Mouse (Mus musculus): Measurements from ENCODE around the gene Srgap2.
A peak's percentile ranks its signal among the peaks of the same experiment; 100 is the strongest.
"Not testable (repeated sequence)": the region's sequence is repeated elsewhere in the genome, so short reads cannot be mapped to it uniquely, and the experiment has no call there.

The Srgap2 gene

DNA sequence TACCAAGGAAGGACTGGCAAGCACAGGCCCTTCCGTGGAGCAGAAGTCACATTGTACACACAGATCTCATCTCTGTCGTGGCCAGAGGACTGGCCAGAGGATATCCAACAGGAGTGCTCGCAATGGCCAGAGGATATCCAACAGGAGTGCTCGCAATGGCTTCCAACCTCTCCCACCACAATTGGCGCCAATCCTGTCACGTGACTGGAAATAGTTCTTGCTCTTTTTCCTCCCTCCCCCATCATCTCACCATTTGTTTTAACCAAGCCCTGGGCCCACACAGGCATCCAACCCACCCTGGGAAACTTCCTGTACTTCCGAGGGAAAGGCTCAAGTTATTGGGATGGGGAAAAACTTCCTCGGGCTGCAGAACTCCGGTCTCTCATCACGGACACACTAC lies 258.4 kb downstream of the Srgap2 start:
- ATAC-seq (ENCODE audit: insufficient number of reproducible peaks, low FRiP score, low TSS enrichment) = no peak

DNA sequence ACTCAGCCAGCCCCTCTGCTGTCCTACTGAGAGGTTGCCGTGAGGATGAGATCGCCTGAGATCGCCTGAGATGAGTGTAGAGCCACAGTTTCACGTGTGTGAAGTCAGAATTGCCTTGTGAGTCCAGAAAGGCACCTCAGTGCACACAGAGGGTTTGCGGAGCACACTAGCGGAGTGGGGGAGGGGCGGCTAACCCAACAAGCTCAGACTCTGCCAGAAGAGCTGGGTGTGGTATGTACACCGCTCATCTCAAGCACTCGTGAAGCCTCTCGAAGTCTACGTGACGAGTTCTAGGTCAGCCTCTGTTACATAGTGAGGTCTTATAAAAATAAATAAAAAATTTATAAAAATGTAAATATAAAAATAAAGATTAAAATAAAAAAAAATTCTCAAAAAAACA lies 263.2 kb downstream of the Srgap2 start:
- ATAC-seq (ENCODE audit: insufficient number of reproducible peaks, low FRiP score, low TSS enrichment) = no peak

DNA sequence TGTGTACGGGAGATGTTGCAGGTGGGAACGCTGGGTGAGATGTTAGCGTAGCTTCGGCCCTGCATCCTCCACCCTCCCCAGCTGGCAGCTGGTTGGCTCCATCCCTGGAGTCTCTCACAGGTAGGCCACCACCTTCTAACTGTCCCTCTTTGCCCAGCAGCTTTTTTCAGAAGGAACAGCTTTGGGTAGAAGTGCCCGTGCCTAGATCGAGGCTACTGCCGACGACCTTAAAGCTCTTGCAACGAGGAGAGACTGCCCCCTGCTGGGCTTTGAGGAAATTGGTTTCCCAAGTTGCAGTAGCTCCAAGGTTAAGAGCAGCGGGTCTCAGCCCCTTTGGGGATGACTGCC lies 266.9 kb downstream of the Srgap2 start:
- ATAC-seq (ENCODE audit: insufficient number of reproducible peaks, low FRiP score, low TSS enrichment) = 0 out of 2 replicates have a peak, but pooled peaks have one; percentile 32

DNA sequence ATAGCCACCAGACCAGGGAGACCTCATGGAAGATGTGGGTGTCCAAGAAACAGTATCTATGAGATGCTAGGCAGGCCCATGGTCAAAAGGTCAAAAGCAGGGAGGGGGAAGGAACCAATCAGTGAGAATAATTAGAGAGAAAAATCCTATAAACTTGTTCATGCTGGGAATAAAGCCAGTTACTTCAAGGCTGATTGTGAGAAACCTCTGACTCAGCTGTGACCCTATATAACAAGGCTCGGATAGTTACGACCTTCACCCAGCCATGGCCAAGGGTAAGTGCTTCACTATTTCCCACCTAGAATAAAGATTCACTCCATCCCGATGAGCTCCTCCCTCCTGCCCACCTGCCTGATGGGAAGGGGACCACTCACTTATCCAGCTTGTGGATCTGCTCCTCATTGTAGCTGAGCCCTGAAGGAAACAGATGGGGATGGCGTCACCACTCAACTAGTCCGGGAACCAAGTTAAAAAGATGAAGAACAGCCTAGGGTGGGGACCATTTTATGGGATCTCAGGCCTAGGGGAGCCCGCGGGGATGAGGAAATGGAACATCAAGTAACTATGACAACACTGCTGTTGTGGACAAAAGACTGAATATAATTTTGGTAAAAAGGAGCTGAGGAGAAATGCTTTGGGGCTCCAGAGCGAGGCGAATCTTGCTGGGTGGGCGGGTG lies 267.4 kb downstream of the Srgap2 start:
- no peak for ATAC-seq (ENCODE audit: insufficient number of reproducible peaks, low FRiP score, low TSS enrichment)

DNA sequence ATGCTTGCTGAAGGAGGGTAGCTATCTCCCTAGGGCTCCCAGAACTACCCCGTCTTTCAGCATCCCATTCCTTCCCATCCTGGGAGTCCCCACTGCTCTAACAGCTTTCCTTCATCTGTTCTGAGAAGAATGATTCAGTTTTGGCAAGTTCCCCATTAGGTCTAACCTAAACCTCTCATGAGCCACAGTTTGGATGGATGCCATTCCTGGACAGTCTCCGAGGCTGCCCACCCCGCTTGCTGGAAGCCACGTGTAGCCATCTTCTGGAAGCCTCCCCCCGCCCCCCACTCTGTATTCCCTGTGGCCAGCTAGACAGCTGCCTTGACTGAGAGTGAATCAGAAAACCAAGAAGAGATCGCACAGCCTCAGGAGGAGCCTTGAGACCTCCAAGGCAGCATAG lies 269.9 kb downstream of the Srgap2 start:
- no peak for ATAC-seq (ENCODE audit: insufficient number of reproducible peaks, low FRiP score, low TSS enrichment)

DNA sequence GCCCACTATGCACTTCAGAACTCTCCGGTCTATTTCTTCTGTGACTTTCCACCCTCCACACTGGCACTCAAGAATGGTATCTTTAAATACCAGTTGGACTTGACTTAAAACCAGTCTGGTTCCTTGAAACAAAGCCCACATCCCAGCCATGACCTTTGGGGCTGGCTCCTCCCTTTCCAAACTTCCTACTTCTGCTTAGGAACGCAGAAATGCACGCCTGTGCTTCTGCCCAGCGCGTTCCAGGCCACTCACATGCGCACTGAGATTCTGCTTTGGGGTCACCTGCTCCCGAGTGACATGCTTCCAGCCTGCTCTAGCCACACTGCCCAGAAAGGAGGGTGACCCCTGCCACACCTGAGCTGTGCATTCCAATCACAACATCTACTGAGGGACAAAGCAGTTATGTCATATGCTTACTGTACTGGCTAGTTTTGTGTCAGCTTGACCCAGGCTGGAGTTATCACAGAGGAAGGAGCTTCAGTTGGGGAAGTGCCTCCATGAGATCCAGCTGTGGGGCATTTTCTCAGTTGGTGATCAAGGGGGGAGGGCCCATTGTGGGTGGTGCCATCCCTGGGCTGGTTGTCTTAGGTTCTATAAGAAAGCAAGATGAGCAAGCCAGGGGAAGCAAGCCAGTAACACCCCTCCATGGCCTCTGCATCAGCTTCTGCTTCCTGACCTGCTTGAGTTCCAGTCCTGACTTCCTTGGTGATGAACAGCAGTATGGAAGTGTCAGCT lies 274.5 kb downstream of the Srgap2 start:
- ATAC-seq (ENCODE audit: insufficient number of reproducible peaks, low FRiP score, low TSS enrichment) = not testable (repeated sequence)

DNA sequence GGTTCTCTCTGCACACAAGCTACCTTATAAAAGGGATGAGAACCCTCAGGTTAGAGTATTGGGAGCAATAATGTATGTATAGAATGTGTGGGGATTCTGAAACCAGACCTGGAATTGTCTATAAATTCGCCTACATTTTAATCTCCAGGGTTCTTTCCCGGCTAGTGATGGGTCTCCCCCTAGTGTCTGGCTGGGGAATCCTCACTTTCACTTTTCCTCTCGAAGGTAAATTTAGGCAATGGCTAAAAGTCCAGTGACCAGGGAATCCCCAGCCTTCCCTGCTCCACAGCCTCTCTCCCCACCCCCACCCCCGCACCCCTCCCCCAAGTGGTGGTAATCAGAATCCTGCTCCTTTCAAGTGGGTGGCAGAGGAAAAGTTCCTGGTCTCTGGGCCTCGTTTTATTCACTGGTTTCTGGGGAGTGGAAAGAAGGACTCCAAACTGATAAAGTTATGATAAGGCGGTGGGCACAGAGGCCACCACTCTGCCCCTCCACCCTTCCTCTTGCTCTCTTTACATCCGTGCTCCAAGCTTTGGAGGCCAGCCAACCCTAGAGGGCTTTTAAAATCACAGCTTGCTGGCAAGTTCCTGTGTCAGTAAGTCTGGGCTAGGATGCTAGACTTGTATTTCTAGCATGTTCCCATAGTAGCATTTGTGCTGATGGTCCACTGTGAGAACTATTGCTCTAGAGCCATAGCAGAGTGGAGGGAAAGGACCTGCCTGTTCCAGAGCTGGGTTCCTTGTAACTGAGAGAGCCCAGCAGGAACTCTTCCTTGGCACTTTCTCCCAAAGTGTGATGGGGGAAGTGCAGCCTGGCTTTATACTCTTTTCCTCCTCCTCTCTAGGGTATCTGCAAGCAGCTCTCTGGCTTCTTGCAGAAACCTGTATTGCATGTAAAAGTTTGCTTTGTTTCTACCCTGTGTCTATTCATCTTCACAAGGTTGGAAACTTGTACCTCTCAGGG lies 280.4 kb downstream of the Srgap2 start:
- no peak for ATAC-seq (ENCODE audit: insufficient number of reproducible peaks, low FRiP score, low TSS enrichment)

DNA sequence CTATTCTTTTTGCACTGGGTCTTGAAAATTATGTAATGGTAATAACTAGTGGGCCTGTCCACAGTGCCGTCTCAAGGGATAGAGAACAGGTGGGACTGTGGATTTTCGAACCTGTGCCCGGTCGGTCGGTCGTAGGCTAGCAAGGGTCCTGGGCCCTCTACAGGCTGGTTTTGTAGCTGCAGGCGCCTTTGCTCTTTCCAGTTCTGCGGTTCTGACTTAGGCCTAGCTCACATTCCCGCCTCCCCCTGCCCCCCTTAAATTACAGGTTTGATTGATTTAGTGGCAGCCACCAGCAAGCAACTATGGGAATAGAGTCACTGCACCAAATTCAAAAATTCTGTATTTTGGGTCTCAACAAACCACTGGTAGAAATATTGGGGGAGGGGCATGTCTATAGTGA lies 281.2 kb downstream of the Srgap2 start:
- ATAC-seq (ENCODE audit: insufficient number of reproducible peaks, low FRiP score, low TSS enrichment) = 0 out of 2 replicates have a peak, but pooled peaks have one; percentile 1

DNA sequence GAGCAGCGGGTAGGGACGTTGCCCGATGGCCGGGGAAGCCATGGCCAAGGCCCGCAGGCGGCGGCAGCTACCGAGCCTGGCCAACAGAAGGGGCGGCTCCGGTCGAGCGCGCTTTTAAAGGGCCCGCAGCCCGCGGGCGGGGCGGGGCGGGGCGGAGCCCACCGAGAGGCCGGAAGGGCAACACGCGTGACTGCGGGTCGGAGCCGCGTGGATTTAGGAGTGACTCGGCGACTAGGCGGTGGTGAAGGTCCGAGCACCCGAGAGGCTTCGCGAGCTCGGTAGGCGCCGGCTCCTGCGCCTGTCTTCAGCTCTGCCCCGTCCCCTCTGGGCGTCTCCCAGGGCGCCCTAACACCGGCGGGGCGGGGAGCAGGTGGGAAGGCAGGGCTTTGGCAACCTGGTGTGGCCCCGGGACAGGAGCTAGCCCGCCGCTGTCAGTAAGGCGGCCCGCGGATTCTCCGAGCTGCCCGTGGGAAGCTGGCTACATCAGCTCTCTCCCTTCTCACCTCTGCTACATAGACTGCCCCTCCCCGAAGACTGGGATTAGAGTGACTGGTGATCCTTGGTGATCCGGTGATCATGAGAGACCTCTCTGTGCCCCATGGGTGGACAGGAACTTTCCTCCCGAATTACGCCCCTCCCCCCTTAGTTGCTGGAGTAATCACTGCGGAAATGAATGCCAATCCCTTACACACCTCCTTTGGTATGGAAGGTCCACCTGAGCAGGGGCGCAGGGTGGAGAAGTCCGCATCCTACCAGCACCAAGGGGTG lies 281.9 kb downstream of the Srgap2 start, which contains the start of gene Rassf5:
Gene Rassf5, minus strand, starts transcription at position 170 of the 768 bp plus-strand sequence.
- peak; percentile 68 for ATAC-seq (ENCODE audit: insufficient number of reproducible peaks, low FRiP score, low TSS enrichment)

DNA sequence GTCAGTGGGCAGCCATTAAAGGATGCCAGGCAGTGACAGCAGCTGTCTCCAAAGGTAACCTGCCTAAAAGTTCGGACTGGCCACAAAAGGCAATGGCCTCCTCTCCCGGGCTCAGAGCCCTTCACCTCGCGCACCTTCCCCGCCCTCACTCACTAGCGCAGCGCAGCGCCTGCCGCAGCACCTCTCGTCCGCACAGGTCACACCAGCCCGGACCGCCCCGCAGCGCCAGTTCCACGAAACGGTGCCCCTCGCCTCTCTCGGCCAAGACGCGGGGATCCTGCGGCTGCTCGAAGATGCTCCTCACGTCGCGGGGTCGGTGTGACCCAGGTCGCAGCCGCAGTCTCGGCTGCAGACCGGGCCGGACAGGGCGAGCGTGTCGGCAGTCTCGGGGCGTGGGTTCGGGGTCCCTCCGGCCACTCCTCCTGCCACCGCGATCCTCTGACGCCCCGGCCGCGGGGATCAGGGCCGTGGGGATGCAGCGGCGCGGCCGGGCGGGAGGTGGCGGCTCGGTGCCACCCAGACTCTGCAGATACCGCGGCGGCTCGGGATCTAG lies 282.5 kb downstream of the Srgap2 start:
- peak; percentile 40; the same call in 1 of the 2 replicates for ATAC-seq (ENCODE audit: insufficient number of reproducible peaks, low FRiP score, low TSS enrichment)

DNA sequence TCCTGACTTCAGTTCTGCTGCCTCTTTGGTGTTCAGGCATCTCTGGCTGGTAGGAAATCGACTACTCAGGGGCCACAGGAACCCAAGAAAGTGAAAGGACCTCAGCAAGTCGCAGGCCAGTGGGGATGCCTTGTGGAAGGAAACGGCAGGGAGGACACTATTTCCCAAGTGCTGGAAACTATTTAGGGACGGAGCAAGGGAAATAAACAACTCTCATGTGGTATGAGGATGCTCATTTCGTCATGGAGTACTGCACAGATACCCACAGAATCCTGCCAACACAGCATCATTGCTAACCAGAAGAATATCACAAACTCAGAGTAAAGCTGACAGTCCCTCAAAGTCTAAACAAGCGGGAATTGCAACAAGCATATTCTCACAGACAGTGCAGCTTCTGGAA lies 284.2 kb downstream of the Srgap2 start:
- no peak for ATAC-seq (ENCODE audit: insufficient number of reproducible peaks, low FRiP score, low TSS enrichment)

DNA sequence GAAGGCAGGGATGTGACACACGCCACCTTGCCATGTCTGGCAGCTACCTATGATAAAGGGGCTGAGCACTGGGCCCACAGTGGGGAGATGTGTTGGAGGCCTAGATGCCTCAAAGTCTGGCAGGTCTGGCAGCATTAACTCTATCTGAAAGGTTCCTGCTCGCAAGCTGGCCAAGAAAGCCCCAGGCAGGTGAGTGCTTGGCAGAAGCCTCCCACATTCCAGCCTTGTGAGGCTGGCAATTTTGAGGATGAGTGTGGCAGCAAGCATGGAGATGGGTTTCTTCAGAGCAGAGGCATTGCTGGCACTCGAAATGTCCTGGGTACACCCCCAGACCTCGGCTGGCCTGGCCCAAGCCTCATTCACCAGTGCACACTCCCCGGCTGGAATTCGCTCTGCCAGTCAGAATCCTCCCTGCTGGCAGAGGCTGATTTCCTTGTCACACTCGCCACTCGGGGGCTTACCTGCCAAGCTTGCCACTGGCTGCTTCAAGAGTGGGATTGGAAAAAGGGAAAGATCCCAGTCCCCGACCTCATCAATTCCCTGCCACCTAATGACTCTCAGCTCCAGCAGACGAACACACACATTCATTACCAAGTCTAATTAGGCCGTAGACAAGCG lies 287.5 kb downstream of the Srgap2 start:
- ATAC-seq (ENCODE audit: insufficient number of reproducible peaks, low FRiP score, low TSS enrichment) = peak; percentile 38

DNA sequence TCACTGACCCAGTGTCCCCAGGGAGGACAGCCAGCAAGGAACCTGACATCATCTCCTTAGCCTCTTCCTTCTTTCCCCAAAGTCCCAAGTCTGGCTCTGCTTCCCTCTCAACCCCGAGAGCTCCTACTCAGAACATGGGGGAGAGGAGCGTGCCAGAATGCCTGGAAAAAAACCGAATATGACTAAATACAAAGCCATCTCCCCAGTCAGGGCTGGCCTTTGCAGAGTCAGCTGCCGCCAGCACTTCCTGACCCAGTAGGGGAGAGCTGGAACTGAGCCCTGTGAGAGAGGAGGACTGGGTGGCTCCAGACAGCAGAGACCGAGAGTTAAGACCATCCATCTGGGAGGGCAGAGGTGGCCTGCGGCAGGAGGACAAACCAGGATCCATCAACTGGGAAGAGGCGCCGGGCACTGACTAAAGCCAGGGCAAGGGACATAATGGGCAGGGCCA lies 288.2 kb downstream of the Srgap2 start:
- ATAC-seq (ENCODE audit: insufficient number of reproducible peaks, low FRiP score, low TSS enrichment) = peak; percentile 45

DNA sequence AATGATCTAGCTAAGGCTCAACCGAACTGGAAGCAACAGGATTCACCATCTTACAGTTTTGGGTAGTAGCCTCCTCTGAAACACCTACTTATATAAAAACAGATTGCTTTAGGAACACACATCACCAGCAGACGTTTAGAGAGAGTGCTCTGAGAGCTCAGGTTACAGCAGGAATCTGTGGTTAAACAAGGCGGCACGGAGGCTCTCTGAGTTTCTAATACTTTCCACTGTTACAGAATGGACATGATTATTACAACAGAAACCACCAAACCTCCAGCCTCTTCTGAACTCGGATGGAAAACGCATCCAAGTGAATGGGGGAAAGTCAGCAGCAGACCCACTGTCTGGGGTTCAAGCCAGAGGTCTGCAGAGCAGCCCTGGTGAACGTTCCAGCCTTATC lies 291.1 kb downstream of the Srgap2 start:
- ATAC-seq (ENCODE audit: insufficient number of reproducible peaks, low FRiP score, low TSS enrichment) = no peak
